Mouse (Mus musculus): Measurements from ENCODE around the gene Ipo8. TPM values are rescaled to one million over a fixed set of nuclear protein-coding genes. Genes with fewer than 3 reads are reported as not detected.

The Ipo8 gene
- total RNA-seq, 2 experiments from 2014 or later, result 43.4 to 48.1 TPM

DNA sequence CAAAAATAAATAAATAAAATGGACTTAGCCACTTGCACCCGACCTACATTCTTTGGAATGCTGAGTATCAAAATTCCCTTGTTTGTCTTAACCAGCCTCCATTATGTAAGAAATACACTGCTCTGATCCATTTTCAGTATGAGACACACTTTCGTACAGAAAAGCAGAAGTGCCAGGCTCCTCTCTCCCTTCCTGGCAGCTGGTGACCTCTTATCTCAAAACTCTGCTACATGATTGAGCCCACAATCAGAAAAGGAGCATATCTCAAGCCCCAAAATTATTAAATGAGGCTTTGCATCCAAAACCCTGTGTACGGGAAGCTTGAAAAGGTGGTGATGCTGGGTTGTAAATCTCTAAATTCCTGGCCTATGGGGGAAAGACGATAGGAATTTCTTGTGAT is 69.8 kb downstream of the Ipo8 start:
- DNase-seq, result no peak

GRCm38 (mm10) chr6:148756535-148756934 is 74.7 kb downstream of the Ipo8 start:
- DNase-seq, result no peak

DNA sequence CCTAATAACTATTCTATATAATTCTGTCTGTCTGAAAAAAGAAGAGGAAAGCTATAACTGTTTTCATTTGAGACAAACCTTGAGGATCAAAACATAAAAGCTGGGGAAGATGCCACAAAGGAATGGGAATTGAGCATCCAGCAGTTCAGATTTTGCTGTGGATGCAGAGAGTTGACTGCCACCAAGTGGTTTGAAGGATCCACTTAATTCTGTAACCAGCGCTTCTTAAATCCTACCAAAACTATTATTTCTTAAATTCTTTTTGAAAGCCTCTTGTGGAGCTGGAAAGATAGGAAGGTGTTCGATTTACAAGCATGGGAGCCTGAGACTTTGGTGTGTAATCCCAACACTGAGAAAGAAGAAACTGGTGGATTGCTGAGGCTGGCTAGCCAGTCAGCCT is 79.9 kb downstream of the Ipo8 start:
- DNase-seq, result no peak

DNA sequence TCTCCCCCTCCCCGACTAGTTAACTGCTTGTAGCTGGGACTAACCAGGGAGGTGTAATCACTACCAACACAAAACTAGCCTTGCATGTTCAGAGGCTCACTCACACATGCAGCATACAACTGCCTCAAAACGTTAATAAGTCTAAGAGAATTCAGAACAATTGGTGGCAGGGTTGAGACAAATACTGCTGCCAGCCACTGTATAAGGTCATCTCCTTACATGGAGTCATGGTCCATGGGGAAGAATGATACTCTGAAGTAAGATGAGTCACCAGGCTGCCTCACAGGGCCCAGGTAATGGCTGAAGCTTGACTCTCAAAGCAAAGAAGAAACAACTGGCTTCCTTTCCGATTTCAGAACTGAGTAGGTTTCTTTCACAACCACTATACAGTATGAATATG is 81.1 kb downstream of the Ipo8 start:
- no peak for DNase-seq

- peak in 1 of 2 experiments; percentile 31 for DNase-seq
Measured at GRCm38 (mm10) chr6:148740521-148741226, 90.6 kb downstream of the Ipo8 start.

DNA sequence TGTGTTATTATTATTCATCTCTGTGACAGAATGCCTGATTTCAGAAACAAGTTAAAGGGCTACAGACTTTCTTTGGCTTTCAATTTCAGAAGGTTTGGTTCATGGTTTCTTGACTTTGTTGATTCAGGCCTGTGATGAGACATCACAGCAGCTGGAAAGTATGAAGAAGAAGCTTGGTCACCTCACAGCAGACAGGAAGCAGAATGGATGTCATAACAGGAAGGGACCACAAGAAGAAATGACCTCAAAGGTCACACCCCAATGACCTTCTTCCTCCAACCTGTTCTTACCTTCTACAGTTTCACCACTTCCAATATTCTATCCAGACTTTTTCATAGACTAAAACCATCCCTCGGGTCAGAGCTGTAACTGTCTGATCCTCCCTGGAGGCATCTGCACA is 94.9 kb downstream of the Ipo8 start:
- DNase-seq, result no peak

- no peak for DNase-seq
Measured at GRCm38 (mm10) chr6:148734012-148734411, 97.3 kb downstream of the Ipo8 start.

- no peak for DNase-seq
Measured at GRCm38 (mm10) chr6:148732920-148733319, 98.3 kb downstream of the Ipo8 start.

- DNase-seq, result no peak
Measured at GRCm38 (mm10) chr6:148728571-148728970, 102.7 kb downstream of the Ipo8 start.

DNA sequence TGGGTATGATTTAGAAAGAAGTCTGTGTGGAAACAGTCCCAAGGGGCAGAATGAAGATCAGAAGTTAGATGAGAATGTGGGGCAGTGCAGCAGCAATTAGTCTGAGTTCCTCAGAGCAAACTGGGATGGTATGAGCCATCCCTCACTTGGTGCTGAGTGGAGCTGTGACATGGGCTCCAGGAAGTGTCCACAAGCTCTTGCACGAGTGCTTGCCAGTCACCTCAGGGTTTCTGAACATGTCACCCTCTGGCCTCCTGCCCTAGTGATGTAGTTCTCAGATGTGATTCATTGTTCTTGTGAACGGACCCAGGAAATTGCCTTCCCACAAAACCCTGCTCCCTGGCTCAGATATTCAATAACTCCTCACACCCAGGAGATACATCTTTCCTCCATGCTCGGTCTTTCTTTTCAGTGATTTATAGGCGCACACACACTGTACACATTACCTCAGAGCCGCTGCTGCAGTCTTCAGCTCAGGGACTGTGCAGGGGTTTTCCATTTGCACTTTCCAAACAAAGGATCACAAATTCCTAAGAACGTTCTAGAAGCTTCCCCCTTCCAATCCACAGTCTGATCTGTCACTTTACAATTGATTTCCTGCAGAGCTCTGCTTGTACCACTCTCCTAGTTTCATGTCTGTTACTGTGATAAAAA is 103.3 kb downstream of the Ipo8 start:
- peak; percentile 38 to 69 for DNase-seq

GRCm38 (mm10) chr6:148724453-148724852 is 106.8 kb downstream of the Ipo8 start:
- DNase-seq, result no peak

Other genes starting within 250 kb of the Ipo8 start
- 10 to 100 TPM; 12.1 to 13.2 TPM for gene Caprin2, start 64.8 kb upstream of the Ipo8 start, total RNA-seq (2021)
- 10 to 100 TPM; 21.5 to 35.0 TPM for gene Sinhcaf, start 115.0 kb upstream of the Ipo8 start, total RNA-seq (2021)